In genomic region chr13:109388626-109389220, GRCm38 (mm10) we compare ENCODE assay signal across 10 mouse cellular contexts.
DNase-seq lines count a peak whose midpoint lies in the region.
"Had no signal": no experiment of that assay in that cellular context is flagged by ENCODE, and none has a peak within 500 bp of the region (broad histone marks: within the 10 kb centered on the region; RNA-seq: fewer than 3 reads in every experiment).

No protein-coding gene starts in this region.

- DNase-seq in frontal cortex, postnatal 36 days (ENCODE audit: low spot score in 2 of 2), result peak; percentile 23 to 26
- DNase-seq in frontal cortex, postnatal 14 days (ENCODE audit: low spot score in 2 of 2), result no peak
- peak; percentile 26 to 33 for DNase-seq in right cerebral cortex, adult 2 months (ENCODE audit: low spot score in 2 of 2)
- DNase-seq in right cerebral cortex, postnatal 25 days, result no peak
- DNase-seq in layer of hippocampus, adult 9-10 months (ENCODE audit: low spot score), result peak; percentile 21
- DNase-seq in telencephalon, adult 2 months (ENCODE audit: low read depth, low spot score), result peak; percentile 36
- no peak for DNase-seq in spleen, adult 18-20 months
- DNase-seq in lung, postnatal 36 days, result no peak
- DNase-seq: B cell, adult 2 months; liver, postnatal 0 days had no signal

Comparison
In these comparisons a context has a peak if more than half of its experiments do, and no peak if none do; other contexts are left out.
1. DNase-seq: peak in frontal cortex, postnatal 36 days (2 of 2), right cerebral cortex, adult 2 months (2 of 2), layer of hippocampus, adult 9-10 months (single experiment) and telencephalon, adult 2 months (single experiment); none in frontal cortex, postnatal 14 days (0 of 2), right cerebral cortex, postnatal 25 days (single experiment), spleen, adult 18-20 months (0 of 2) and lung, postnatal 36 days (single experiment).